Mouse (Mus musculus) left cerebral cortex, postnatal 10 days (tissue): ENCODE measurements around the gene Caly. TPM values are rescaled to one million over a fixed set of nuclear protein-coding genes. Genes with fewer than 3 reads are reported as not detected.

Experiments
- DNase-seq, 2 experiments: peaks; one replicate each; pipeline ENCODE4 v3.0.0; 2021 to 2022; ENCODE audit warnings: low spot score in 2 of 2, mixed read lengths in 1 of 2; ENCODE audit errors: extremely low spot score in 1 of 2
- intact Hi-C: fragments of 180-260 bp; cut with DNase I; formaldehyde crosslinking; loops from one replicate; pipeline ENCODE4 v1.15.1; 2025
- total RNA-seq, 2 experiments: library from RNA; stranded (reverse); gene quantifications; 2 replicates each; pipeline ENCODE4 v1.2.3; 2021

Caly gene
- total RNA-seq, 2 experiments from 2014 or later, result 222 to 234 TPM

- intact Hi-C loops, result no loop called here
- DNase-seq, result no peak
Observed at GRCm38 (mm10) chr7:140094954-140095353, 12.6 kb upstream of the Caly start.

GRCm38 (mm10) chr7:140092924-140093528, 10.7 kb upstream of the Caly start, which contains the start of gene Prap1:
Gene Prap1 (plus strand): TSS chr7:140093395.
- intact Hi-C loops, result no loop called here
- DNase-seq, result no peak

- DNase-seq, result no peak
- intact Hi-C loops, result no loop called here
Observed at GRCm38 (mm10) chr7:140090601-140091000, 8.3 kb upstream of the Caly start.

- intact Hi-C loops, result loop anchor here (2.0 to 10.0 kb wide), 3 partner anchors 36 to 803 kb away; partner anchors contain the start of genes Echs1, Paox, Psmd13 and Sirt3
- DNase-seq, result peak; percentile 25 to 57
Observed at GRCm38 (mm10) chr7:140081408-140082241, 723 bp downstream of the Caly start.

- intact Hi-C loops, result loop anchor here (2.0 to 10.0 kb wide), 3 partner anchors 37 to 804 kb away; partner anchors contain the start of genes Echs1, Paox, Psmd13 and Sirt3
- DNase-seq, result peak; percentile 91 to 94
Observed at GRCm38 (mm10) chr7:140080503-140081156, 1.7 kb downstream of the Caly start.

- DNase-seq, result peak; percentile 34 to 73
- intact Hi-C loops, result no loop called here
Observed at GRCm38 (mm10) chr7:140078711-140079110, 3.6 kb downstream of the Caly start.

- DNase-seq, result no peak
- intact Hi-C loops, result no loop called here
Observed at GRCm38 (mm10) chr7:140077698-140078097, 4.7 kb downstream of the Caly start.

- DNase-seq, result no peak
- intact Hi-C loops, result no loop called here
Observed at GRCm38 (mm10) chr7:140070042-140070711, 12.2 kb downstream of the Caly start.

GRCm38 (mm10) chr7:140067397-140067796, 15.0 kb downstream of the Caly start:
- no peak for DNase-seq
- intact Hi-C loops, result no loop called here

- DNase-seq, result peak; percentile 70 to 78
- intact Hi-C loops, result loop anchor here (2.0 kb wide), 1 partner anchor 94 kb away; no protein-coding TSS in a partner anchor
Observed at GRCm38 (mm10) chr7:140063092-140063491, 19.3 kb downstream of the Caly start.

- intact Hi-C loops, result loop anchor here (2.0 kb wide), 1 partner anchor 94 kb away; no protein-coding TSS in a partner anchor
- DNase-seq, result no peak
Observed at GRCm38 (mm10) chr7:140062307-140062706, 20.0 kb downstream of the Caly start.

- DNase-seq, result no peak
- intact Hi-C loops, result loop anchor here (2.0 kb wide), 1 partner anchor 93 kb away; no protein-coding TSS in a partner anchor
Observed at GRCm38 (mm10) chr7:140061832-140062130, 20.6 kb downstream of the Caly start.

- intact Hi-C loops, result no loop called here
- peak in 1 of 2 experiments; percentile 64 for DNase-seq
Observed at GRCm38 (mm10) chr7:140060936-140061831, 21.2 kb downstream of the Caly start.

- DNase-seq, result no peak
- intact Hi-C loops, result loop anchor here (10.0 kb wide), 1 partner anchor 415 kb away; no protein-coding TSS in a partner anchor
Observed at GRCm38 (mm10) chr7:140059601-140060000, 22.7 kb downstream of the Caly start.

GRCm38 (mm10) chr7:140058528-140058927, 23.8 kb downstream of the Caly start:
- intact Hi-C loops, result loop anchor here (10.0 kb wide), 1 partner anchor 414 kb away; no protein-coding TSS in a partner anchor
- no peak for DNase-seq

GRCm38 (mm10) chr7:140057413-140058407, 24.6 kb downstream of the Caly start:
- intact Hi-C loops, result loop anchor here (10.0 kb wide), 1 partner anchor 413 kb away; no protein-coding TSS in a partner anchor
- DNase-seq, result peak in 1 of 2 experiments; percentile 73
